In genomic region chr15:80134450-80134847, GRCm38 (mm10) we compare ENCODE assay signal across 9 mouse cellular contexts. TPM values are rescaled to one million over a fixed set of nuclear protein-coding genes. Genes with fewer than 3 reads are reported as not detected.
DNase-seq lines count a peak whose midpoint lies in the region; ATAC-seq and TF ChIP-seq lines count a peak whose summit lies in the region.
"Had no signal": no experiment of that assay in that cellular context is flagged by ENCODE, and none has a peak within 500 bp of the region (broad histone marks: within the 10 kb centered on the region; RNA-seq: fewer than 3 reads in every experiment).

No protein-coding gene starts in this region.

- no peak for DNase-seq in lung, embryonic 14.5 days
- DNase-seq in lung, postnatal 36 days = no peak
- DNase-seq in forebrain, embryonic 14.5 days (ENCODE audit: low spot score) = no peak
- peak; percentile 28 to 33 for DNase-seq in kidney, adult 8-10 months
- no peak for DNase-seq in thymus, postnatal 4 days
- no peak for DNase-seq in cerebellum, postnatal 14 days
- DNase-seq in layer of hippocampus, adult 8-10 months (ENCODE audit: low spot score in 2 of 2) = no peak

- H3K4me3 ChIP-seq in lung, embryonic 14.5 days (ENCODE audit: low read depth, low read length) = peak overlapping the region; percentile 73
- H3K4me3 ChIP-seq in forebrain, embryonic 14.5 days (ENCODE audit: low read depth, low read length) = peak overlapping the region; percentile 57; the same call in 1 of the 2 replicates
- H3K4me3 ChIP-seq in midbrain, embryonic 16.5 days (ENCODE audit: low read depth, low read length) = no peak overlapping the region; the same call in 1 of the 2 replicates

- H3K9ac ChIP-seq in lung, embryonic 14.5 days = peak overlapping the region; percentile 84
- peak overlapping the region; percentile 86; the same call in 1 of the 2 replicates for H3K9ac ChIP-seq in forebrain, embryonic 14.5 days (ENCODE audit: low read length)
- peak overlapping the region; percentile 82 for H3K9ac ChIP-seq in midbrain, embryonic 16.5 days (ENCODE audit: low read depth, low read length)

- peak overlapping the region; percentile 99 for H3K27ac ChIP-seq in lung, embryonic 14.5 days (ENCODE audit: low read depth)
- H3K27ac ChIP-seq in forebrain, embryonic 14.5 days (ENCODE audit: low read depth, low read length) = no peak overlapping the region
- peak overlapping the region; percentile 97 for H3K27ac ChIP-seq in midbrain, embryonic 16.5 days (ENCODE audit: low read length)

- no peaks in the 10 kb centered on the region for H3K9me3 ChIP-seq in lung, embryonic 14.5 days (ENCODE audit: low read depth, low read length)
- H3K9me3 ChIP-seq in forebrain, embryonic 14.5 days (replicated peaks; ENCODE audit: control insufficient read depth, low read length) = no peaks in the 10 kb centered on the region
- H3K9me3 ChIP-seq in midbrain, embryonic 16.5 days (replicated peaks; ENCODE audit: control insufficient read depth, low read length, poor library complexity, severe bottlenecking) = no peaks in the 10 kb centered on the region

- peak overlapping the region; percentile 73 for H3K4me2 ChIP-seq in lung, embryonic 14.5 days
- H3K4me2 ChIP-seq in forebrain, embryonic 14.5 days (ENCODE audit: low read length) = peak overlapping the region; percentile 91
- H3K4me2 ChIP-seq in midbrain, embryonic 16.5 days (ENCODE audit: low read length) = peak overlapping the region; percentile 95

- no peak for ATAC-seq in lung, embryonic 14.5 days (ENCODE audit: insufficient read depth)
- no peak for ATAC-seq in forebrain, embryonic 14.5 days
- no peak for ATAC-seq in midbrain, embryonic 16.5 days
- ATAC-seq: Patski had no signal

- H3K27me3 ChIP-seq in lung, embryonic 14.5 days (ENCODE audit: insufficient read depth, low read length) = no peaks in the 10 kb centered on the region
- H3K27me3 ChIP-seq in forebrain, embryonic 14.5 days (replicated peaks; ENCODE audit: control insufficient read depth, insufficient read depth, low read length) = no peaks in the 10 kb centered on the region
- H3K27me3 ChIP-seq in midbrain, embryonic 16.5 days (ENCODE audit: control insufficient read depth, insufficient read depth, low read depth, low read length) = no peaks in the 10 kb centered on the region
- H3K27me3 ChIP-seq: Patski had no signal

- 51% methylated on average over 9 of the region's 9 CpGs for WGBS in lung, embryonic 14.5 days
- 72% methylated on average over 9 of the region's 9 CpGs for WGBS in forebrain, embryonic 14.5 days
- 56% methylated on average over 9 of the region's 9 CpGs for WGBS in midbrain, embryonic 16.5 days

- no peak for TF ChIP-seq CTCF in lung, embryonic 14.5 days (IDR thresholded peaks at IDR 0.05; ENCODE audit: low read depth)

- 0 out of 2 replicates have a peak, but pooled peaks cover 7% of the 10 kb centered on the region for H3K36me3 ChIP-seq in lung, embryonic 14.5 days (ENCODE audit: insufficient read depth)
- H3K36me3 ChIP-seq in forebrain, embryonic 14.5 days (ENCODE audit: control insufficient read depth, insufficient read depth, low read length) = 0 out of 2 replicates have a peak, but pooled peaks cover 4% of the 10 kb centered on the region
- no peaks in the 10 kb centered on the region for H3K36me3 ChIP-seq in midbrain, embryonic 16.5 days (ENCODE audit: control insufficient read depth, insufficient read depth, low read length)

- peaks cover 5% of the 10 kb centered on the region; the same call in 1 of the 2 replicates for H3K4me1 ChIP-seq in lung, embryonic 14.5 days (ENCODE audit: insufficient read depth)
- H3K4me1 ChIP-seq in forebrain, embryonic 14.5 days (ENCODE audit: control insufficient read depth, insufficient read depth, low read length) = peaks cover 11% of the 10 kb centered on the region
- H3K4me1 ChIP-seq in midbrain, embryonic 16.5 days (ENCODE audit: control insufficient read depth, insufficient read depth, low read length) = peaks cover 18% of the 10 kb centered on the region

RNA-seq across cellular contexts. Expression of gene Tab1, which starts 1.5 kb away (rescaled TPM):
- polyA plus RNA-seq in lung, embryonic 14.5 days (2014; fragmentation: Nextera tagmentation; extraction: Ambion mirVana) = 32.5 and 34.2 TPM in 2 replicates
- polyA plus RNA-seq in forebrain, embryonic 14.5 days (2014; fragmentation: Nextera tagmentation; extraction: Ambion mirVana) = 33.1 and 36.6 TPM in 2 replicates
- 35.9 and 38.3 TPM in 2 replicates for polyA plus RNA-seq in midbrain, embryonic 16.5 days (2015; fragmentation: Nextera tagmentation; extraction: Ambion mirVana)
- 10 to 100 TPM; 27.3 to 29.5 (median 29.0) TPM for total RNA-seq in layer of hippocampus, adult 8-10 months (2022)

RNA-seq across cellular contexts. Expression of gene Mgat3, which starts 39.1 kb away (rescaled TPM):
- polyA plus RNA-seq in lung, embryonic 14.5 days (2014; fragmentation: Nextera tagmentation; extraction: Ambion mirVana) = 6.1 and 7.7 TPM in 2 replicates
- polyA plus RNA-seq in forebrain, embryonic 14.5 days (2014; fragmentation: Nextera tagmentation; extraction: Ambion mirVana) = 11.7 and 12.5 TPM in 2 replicates
- 14.1 and 15.2 TPM in 2 replicates for polyA plus RNA-seq in midbrain, embryonic 16.5 days (2015; fragmentation: Nextera tagmentation; extraction: Ambion mirVana)
- 100 to 1,000 TPM; 112 to 115 (median 114) TPM for total RNA-seq in layer of hippocampus, adult 8-10 months (2022)

RNA-seq across cellular contexts. Expression of gene Rpl3, which starts 42.8 kb away (rescaled TPM):
- 1,315 and 1,365 TPM in 2 replicates for polyA plus RNA-seq in lung, embryonic 14.5 days (2014; fragmentation: Nextera tagmentation; extraction: Ambion mirVana)
- polyA plus RNA-seq in forebrain, embryonic 14.5 days (2014; fragmentation: Nextera tagmentation; extraction: Ambion mirVana) = 768 and 902 TPM in 2 replicates
- polyA plus RNA-seq in midbrain, embryonic 16.5 days (2015; fragmentation: Nextera tagmentation; extraction: Ambion mirVana) = 524 and 548 TPM in 2 replicates
- total RNA-seq in layer of hippocampus, adult 8-10 months (2022) = 100 to 1,000 TPM; 431 to 611 (median 527) TPM

RNA-seq across cellular contexts. Expression of gene Syngr1, which starts 43.3 kb away (rescaled TPM):
- polyA plus RNA-seq in lung, embryonic 14.5 days (2014; fragmentation: Nextera tagmentation; extraction: Ambion mirVana) = 14.7 and 14.9 TPM in 2 replicates
- polyA plus RNA-seq in forebrain, embryonic 14.5 days (2014; fragmentation: Nextera tagmentation; extraction: Ambion mirVana) = 28.8 and 30.1 TPM in 2 replicates
- 66.2 and 83.9 TPM in 2 replicates for polyA plus RNA-seq in midbrain, embryonic 16.5 days (2015; fragmentation: Nextera tagmentation; extraction: Ambion mirVana)
- total RNA-seq in layer of hippocampus, adult 8-10 months (2022) = 100 to 1,000 TPM; 383 to 406 (median 399) TPM

Comparison
In these comparisons a context has a peak if more than half of its experiments do, and no peak if none do; other contexts are left out.
1. DNase-seq: peak in kidney, adult 8-10 months (2 of 2); none in lung, embryonic 14.5 days (single experiment), lung, postnatal 36 days (single experiment), forebrain, embryonic 14.5 days (single experiment), thymus, postnatal 4 days (single experiment), cerebellum, postnatal 14 days (0 of 2) and layer of hippocampus, adult 8-10 months (0 of 2).
2. Peak in every context shown above with its lines, with median percentiles within 50 percentile points of each other: H3K4me2 ChIP-seq and H3K9ac ChIP-seq.